Mouse (Mus musculus) midbrain, postnatal 0 days (tissue): ENCODE measurements at regions not wholly inside any gene's neighbourhood (a gene's known extent, or its start where the extent isn't known, plus 50 kb on each side); places are given as distances from the start of the nearest gene placed in this dataset.

Source experiments
- ATAC-seq: fragments of 200-750 bp; cut with Nextera tagmentation; 2 replicates; pipeline ENCODE4 v1.8.0; 2017; ENCODE audit warnings: moderate number of reproducible peaks, mild to moderate bottlenecking, moderate TSS enrichment, moderate library complexity; ENCODE audit not compliant: low FRiP score
- DNase-seq: peaks from one replicate; pipeline ENCODE4 v3.0.0-alpha.2; 2015; ENCODE audit warnings: low spot score
- H3K27ac ChIP-seq: fragments of 300-500 bp; sonication (generic); 2 replicates; pipeline ENCODE4 v1.5.1; 2014; ENCODE audit warnings: low read depth, mild to moderate bottlenecking, low read length, mixed read lengths
- H3K27me3 ChIP-seq: fragments of 300-500 bp; sonication (generic); 2 replicates; pipeline ENCODE4 v1.6.1; 2014; ENCODE audit warnings: low read length, control low read depth, mixed read lengths; ENCODE audit not compliant: insufficient read depth
- H3K36me3 ChIP-seq: fragments of 300-500 bp; sonication (generic); 2 replicates; pipeline ENCODE4 v1.6.1; 2014; ENCODE audit warnings: low read length, control low read depth, mixed read lengths; ENCODE audit not compliant: insufficient read depth
- H3K4me1 ChIP-seq: fragments of 300-500 bp; sonication (generic); 2 replicates; pipeline ENCODE4 v1.6.1; 2014; ENCODE audit warnings: mild to moderate bottlenecking, control low read depth, antibody characterized with exemption, low read length, mixed read lengths; ENCODE audit not compliant: insufficient read depth
- H3K4me2 ChIP-seq: fragments of 300-500 bp; sonication (generic); 2 replicates; pipeline ENCODE4 v1.6.1; 2014; ENCODE audit warnings: low read depth, mild to moderate bottlenecking, low read length, mixed read lengths; ENCODE audit not compliant: poor library complexity, severe bottlenecking
- H3K4me3 ChIP-seq: fragments of 300-500 bp; sonication (generic); 2 replicates; pipeline ENCODE4 v1.5.1; 2014; ENCODE audit warnings: low read depth, mild to moderate bottlenecking, low read length, moderate library complexity
- H3K9ac ChIP-seq: fragments of 300-500 bp; sonication (generic); replicated peaks from 2 replicates; pipeline ENCODE4 v1.6.1; 2014; ENCODE audit warnings: mild to moderate bottlenecking, low read length, moderate library complexity, mixed read lengths; ENCODE audit not compliant: poor library complexity, severe bottlenecking
- H3K9me3 ChIP-seq: fragments of 300-500 bp; sonication (generic); 2 replicates; pipeline ENCODE4 v1.6.1; 2016; ENCODE audit warnings: low read length, control low read depth
- CTCF ChIP-seq: IDR thresholded peaks from 2 replicates; pipeline ENCODE4 v1.5.1; 2016; ENCODE audit warnings: antibody characterized with exemption, mild to moderate bottlenecking
- WGBS: fragments of 180-500 bp; shearing (Covaris S2); extraction: QIAGEN DNeasy Blood & Tissue Kit; methylation state at CpG from one replicate; pipeline ENCODE4 v1.1.7; 2014; 5-methylcytosine and 5-hydroxymethylcytosine counted together

DNA sequence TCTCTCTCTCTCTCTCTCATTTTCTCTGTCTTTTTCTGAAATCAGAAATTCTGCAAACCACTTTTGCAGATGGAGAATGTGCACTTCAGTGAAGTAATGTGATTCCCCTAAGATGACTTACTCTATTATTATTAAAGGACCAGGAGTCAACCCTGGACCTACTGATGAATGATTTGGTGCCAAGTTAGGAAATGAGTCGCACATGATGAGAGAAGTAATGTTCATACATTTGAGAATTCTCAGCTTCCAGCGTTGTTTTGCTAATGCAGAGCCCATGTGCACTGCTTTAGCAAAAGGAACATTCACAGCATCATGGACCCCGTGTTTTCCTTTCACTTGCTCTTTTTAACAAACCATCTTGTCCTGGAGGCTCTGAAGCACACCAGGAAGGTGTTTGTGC, 262.4 kb upstream of the Gm12728 start:
- no peak for ATAC-seq
- DNase-seq, result no peak
- Histone ChIP-seq H3K9me3 (no peaks in the 10 kb centered on the region), H3K4me1 (no peaks in the 10 kb centered on the region), H3K27ac (no peak overlapping the region), H3K27me3 (no peaks in the 10 kb centered on the region), H3K4me3 (no peak overlapping the region), H3K9ac (no peak overlapping the region), H3K36me3 (no peaks in the 10 kb centered on the region), H3K4me2 (no peak overlapping the region)
- TF ChIP-seq CTCF, result no peak
- WGBS, result 85% methylated on average over 3 of the region's 3 CpGs

GRCm38 (mm10) chr4:105531651-105532425, 257.8 kb upstream of the Gm12728 start:
- Histone ChIP-seq H3K27me3 (no peaks in the 10 kb centered on the region), H3K27ac (no peak overlapping the region), H3K4me3 (no peak overlapping the region), H3K4me1 (no peaks in the 10 kb centered on the region), H3K9me3 (no peaks in the 10 kb centered on the region), H3K4me2 (no peak overlapping the region), H3K36me3 (no peaks in the 10 kb centered on the region), H3K9ac (no peak overlapping the region)
- peak; percentile 23 for DNase-seq
- no peak for ATAC-seq
- WGBS, result 50% methylated on average over 16 of the region's 16 CpGs
- no peak for TF ChIP-seq CTCF

GRCm38 (mm10) chr4:105535451-105535850, 254.2 kb upstream of the Gm12728 start:
- TF ChIP-seq CTCF, result no peak
- no peaks in the 10 kb centered on the region for H3K27me3 ChIP-seq
- no peak overlapping the region for H3K4me3 ChIP-seq
- H3K4me2 ChIP-seq, result no peak overlapping the region
- peak; percentile 17 for DNase-seq
- no peak overlapping the region for H3K27ac ChIP-seq
- no peaks in the 10 kb centered on the region for H3K9me3 ChIP-seq
- no peaks in the 10 kb centered on the region for H3K36me3 ChIP-seq
- H3K9ac ChIP-seq, result no peak overlapping the region
- no peak for ATAC-seq
- WGBS, result 69% methylated on average over 6 of the region's 6 CpGs
- H3K4me1 ChIP-seq, result no peaks in the 10 kb centered on the region

DNA sequence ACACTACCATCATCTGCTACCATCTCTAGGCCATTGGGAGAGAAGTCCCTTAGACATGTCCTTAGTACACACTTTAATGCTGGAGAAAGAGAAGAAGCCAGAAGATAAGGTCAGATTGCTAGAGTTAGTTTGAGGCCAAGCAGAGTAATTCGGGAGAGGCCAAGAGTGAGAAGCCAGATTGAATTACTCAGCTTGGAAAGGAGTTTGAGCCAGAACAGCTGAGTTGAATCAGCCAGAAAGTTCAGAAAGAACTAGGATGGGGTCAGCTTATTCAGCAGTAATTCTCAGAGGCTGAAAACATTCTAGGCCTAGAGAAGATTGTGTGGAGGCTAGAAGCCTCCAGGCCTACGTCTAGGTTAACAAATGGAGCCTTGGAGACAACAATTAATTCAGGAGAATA, 244.2 kb upstream of the Gm12728 start:
- Histone ChIP-seq H3K36me3 (no peaks in the 10 kb centered on the region), H3K9ac (no peak overlapping the region), H3K9me3 (no peaks in the 10 kb centered on the region), H3K27ac (no peak overlapping the region), H3K27me3 (no peaks in the 10 kb centered on the region), H3K4me3 (no peak overlapping the region), H3K4me1 (no peaks in the 10 kb centered on the region), H3K4me2 (no peak overlapping the region)
- TF ChIP-seq CTCF, result no peak
- 77% methylated on average over 2 of the region's 2 CpGs for WGBS
- ATAC-seq (no peak), DNase-seq (no peak)

- no peak overlapping the region for H3K9ac ChIP-seq
- no peaks in the 10 kb centered on the region for H3K27me3 ChIP-seq
- ATAC-seq, result no peak
- no peak overlapping the region for H3K4me2 ChIP-seq
- no peak overlapping the region for H3K27ac ChIP-seq
- H3K4me3 ChIP-seq, result no peak overlapping the region
- 86% methylated on average over 7 of the region's 7 CpGs for WGBS
- no peak for TF ChIP-seq CTCF
- H3K9me3 ChIP-seq, result no peaks in the 10 kb centered on the region
- DNase-seq, result no peak
- H3K4me1 ChIP-seq, result no peaks in the 10 kb centered on the region
- no peaks in the 10 kb centered on the region for H3K36me3 ChIP-seq
Measured at GRCm38 (mm10) chr4:105549744-105550440, 239.8 kb upstream of the Gm12728 start.

- 95% methylated on average over 4 of the region's 4 CpGs for WGBS
- ATAC-seq, result no peak
- no peak overlapping the region for H3K27ac ChIP-seq
- no peaks in the 10 kb centered on the region for H3K4me1 ChIP-seq
- TF ChIP-seq CTCF, result peak; percentile 17; the same call in 1 of the 2 replicates
- DNase-seq, result no peak
- H3K36me3 ChIP-seq, result no peaks in the 10 kb centered on the region
- no peaks in the 10 kb centered on the region for H3K27me3 ChIP-seq
- H3K9ac ChIP-seq, result no peak overlapping the region
- H3K4me2 ChIP-seq, result no peak overlapping the region
- H3K4me3 ChIP-seq, result no peak overlapping the region
- H3K9me3 ChIP-seq, result no peaks in the 10 kb centered on the region
Measured at GRCm38 (mm10) chr4:105551966-105552685, 237.5 kb upstream of the Gm12728 start.
